Mouse (Mus musculus): Measurements from ENCODE around the gene Gm28102.
"Not testable (repeated sequence)": the region's sequence is repeated elsewhere in the genome, so short reads cannot be mapped to it uniquely, and the experiment has no call there.

The Gm28102 gene

DNA sequence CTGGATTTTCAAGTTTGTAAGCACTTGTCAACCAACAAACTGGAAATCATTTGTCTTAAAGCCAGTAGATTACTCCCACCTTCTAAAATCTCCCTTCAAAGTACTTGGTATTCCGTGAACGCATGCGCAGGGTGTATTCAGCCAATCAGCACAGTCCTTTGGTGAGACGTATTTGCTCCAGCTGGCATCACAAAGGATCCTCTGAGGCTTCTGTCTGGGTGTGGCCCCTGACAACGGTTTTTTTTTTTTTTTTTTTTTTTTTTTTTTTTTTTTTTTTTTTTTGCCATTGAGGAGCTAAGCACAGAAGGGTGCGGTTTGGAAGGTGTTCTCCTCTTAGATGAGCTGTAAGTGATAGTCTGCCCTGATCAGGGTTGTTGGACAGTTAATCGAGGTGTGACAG is at the start of gene Gm28102:
TSS of gene Gm28102 (plus strand) at position 301 of the 400 bp plus-strand sequence.
- not testable (repeated sequence) for DNase-seq
